Mouse (Mus musculus): Measurements from ENCODE around the gene Nrp1.

Gene Nrp1

GRCm38 (mm10) chr8:128419984-128420383 lies 61.6 kb downstream of the Nrp1 start:
- no peak for DNase-seq (ENCODE audit: low read depth, low spot score)

- DNase-seq (ENCODE audit: low read depth, low spot score) = no peak
These were observed 62.0 kb downstream of the Nrp1 start for GRCm38 (mm10) chr8:128420402-128420801.

- DNase-seq (ENCODE audit: low read depth, low spot score) = no peak
These were observed 65.4 kb downstream of the Nrp1 start for GRCm38 (mm10) chr8:128423813-128424212.

DNA sequence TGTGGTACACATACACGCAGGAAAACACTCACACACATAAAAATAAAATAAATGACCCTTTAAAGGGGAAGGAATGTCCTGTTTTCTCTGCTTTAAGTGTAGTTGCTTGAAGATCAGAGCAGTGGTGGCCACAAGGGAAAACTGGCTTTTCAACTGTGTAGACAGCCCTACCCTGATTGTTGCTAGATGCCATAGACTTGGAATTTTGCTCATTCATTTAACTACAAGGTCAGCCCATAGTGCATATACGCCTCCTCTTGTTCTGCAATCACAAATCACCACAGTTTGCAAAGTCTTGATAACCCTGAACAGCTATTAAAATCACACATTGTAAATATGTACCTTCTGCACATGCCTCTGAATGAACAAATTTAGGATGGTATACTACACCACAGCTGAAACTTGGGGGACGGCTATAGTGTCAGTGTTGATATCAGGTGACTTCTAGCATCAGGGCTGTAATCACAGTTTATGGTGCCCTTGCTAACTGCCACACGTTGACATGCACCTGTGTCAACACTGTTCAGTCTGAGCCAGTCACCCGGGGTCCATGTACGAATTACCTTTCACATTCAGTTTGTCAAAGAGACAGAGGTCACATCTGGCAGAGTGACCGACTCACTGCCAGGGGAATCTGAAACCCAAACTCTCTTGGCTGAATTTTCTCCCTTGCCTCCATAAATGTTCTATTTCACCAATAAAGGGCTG lies 66.4 kb downstream of the Nrp1 start:
- peak; percentile 19 for DNase-seq (ENCODE audit: low read depth, low spot score)

DNA sequence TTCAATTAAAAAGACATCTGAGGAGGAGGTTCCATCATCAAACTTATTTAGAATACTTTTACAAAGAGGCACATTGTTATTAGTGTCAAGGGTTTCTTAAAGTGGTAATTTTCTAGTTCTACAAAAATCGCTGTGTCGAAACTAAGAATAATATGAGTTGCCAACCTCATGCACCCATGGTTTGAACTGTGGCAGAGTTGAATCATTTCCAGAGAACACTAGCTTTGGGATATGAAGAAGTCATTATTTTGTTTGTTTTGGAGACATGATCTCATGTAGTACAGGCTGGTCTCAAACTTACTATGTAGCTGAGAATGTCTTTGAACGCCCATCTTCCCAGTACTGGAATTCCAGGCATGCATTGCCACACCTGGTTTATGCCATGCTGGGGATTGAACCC lies 68.7 kb downstream of the Nrp1 start:
- DNase-seq (ENCODE audit: low read depth, low spot score) = no peak

DNA sequence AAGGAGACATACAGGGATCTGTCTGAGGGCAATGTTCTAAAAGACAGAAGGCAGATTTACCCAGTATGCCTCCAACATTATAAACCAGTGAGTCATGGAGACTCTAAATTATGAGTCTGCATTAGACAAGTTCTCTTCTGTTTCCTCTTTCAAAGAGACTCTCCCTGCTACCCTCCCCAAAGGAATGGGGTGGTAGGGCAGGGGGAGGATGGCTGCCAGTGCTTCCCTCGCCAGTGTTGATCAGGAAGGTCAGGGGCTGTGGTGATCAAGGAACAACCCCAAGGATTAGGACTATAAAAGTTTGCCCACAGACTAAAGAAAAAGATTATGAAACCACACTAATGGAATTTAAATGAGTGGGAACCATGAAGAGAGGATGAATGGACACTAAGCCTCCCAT lies 70.6 kb downstream of the Nrp1 start:
- DNase-seq (ENCODE audit: low read depth, low spot score) = no peak

- DNase-seq (ENCODE audit: low read depth, low spot score) = no peak
These were observed 72.7 kb downstream of the Nrp1 start for GRCm38 (mm10) chr8:128431082-128431481.

DNA sequence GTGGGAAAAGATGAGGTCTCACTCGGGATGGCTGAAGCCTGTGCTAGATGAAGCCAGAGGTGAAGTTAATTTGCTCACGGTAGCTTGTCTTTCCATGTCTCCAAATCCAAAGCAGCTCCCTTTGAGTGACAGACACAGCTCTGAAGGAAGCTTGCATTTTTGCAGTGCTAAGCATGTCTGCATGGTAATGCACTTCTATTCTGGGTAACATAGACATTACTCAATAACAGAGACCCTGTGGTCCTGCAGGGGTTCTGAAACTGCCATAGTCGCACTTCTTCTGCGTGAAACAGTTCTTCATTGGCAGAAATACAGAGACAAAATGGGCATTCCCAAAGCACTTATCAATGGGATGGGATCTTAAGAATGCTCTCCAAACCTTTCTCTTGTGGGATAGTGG lies 77.3 kb downstream of the Nrp1 start:
- no peak for DNase-seq (ENCODE audit: low read depth, low spot score)

DNA sequence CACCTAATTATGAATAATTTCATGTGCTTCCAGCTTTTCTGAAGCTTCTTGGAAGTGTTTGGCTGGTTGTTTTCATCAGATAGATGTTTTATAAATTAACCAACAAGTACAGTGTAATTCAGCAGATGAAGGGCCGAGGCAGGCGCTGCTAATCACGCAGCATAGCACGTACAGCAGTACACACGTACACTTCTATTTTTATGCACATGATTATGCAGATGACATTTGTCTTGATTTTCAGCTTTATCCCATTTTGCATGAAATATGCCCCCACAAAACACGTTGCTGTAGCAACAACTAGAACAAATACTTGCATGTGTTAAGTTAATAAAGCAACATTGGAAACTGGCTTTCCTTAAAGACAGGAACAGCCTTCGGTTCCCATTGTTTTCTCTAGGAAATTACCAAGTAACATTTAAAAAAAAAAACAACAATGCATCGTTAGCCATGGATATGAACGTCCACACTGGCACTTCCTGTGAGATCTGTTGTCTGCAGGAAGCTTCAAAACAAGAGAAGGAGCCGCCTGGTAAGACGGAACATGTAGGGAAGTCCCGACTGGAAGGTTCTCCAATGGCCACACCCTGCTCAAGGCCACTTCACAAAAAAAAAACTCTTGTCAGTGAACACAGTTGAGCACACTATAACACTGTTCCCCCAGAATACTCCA lies 78.9 kb downstream of the Nrp1 start:
- DNase-seq (ENCODE audit: low read depth, low spot score) = no peak

DNA sequence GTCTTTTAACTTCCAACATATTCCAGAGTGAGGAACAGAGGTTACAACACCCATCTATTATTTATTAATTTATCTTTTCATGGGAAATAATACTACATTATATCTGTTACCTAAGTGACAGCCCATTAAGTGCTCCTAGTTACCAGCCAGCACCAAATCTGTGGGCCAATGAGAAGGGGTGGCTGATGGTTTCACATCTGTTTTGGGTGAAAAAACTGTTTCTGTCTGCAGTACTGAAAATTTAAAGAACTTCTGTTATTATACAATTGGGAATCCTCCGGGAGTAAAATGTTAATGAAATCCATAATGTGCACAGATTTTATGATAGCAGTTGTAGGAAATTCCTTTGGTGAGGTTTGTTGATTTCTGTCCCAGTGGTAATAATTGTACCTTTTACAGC lies 83.0 kb downstream of the Nrp1 start:
- no peak for DNase-seq (ENCODE audit: low read depth, low spot score)

- no peak for DNase-seq (ENCODE audit: low read depth, low spot score)
These were observed 87.2 kb downstream of the Nrp1 start for GRCm38 (mm10) chr8:128445596-128445995.

DNA sequence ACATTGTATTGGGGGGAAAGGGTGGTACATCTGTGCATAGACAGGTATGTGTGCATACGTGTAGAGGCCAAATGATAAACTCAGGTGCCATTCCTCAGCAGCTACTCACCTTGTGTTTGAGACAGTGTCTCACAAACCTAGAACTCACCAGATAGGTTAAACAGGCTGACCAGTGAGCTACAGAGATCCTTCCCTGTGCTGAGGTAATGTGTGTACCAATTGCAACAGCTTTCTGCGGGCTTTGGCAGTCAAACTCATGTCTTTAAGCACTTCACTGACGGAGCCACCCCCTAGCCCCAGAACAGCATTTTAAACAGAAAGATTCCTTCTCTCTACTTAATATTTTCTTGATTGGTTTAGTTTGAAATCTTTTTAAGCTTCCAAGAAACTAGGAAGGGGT lies 88.2 kb downstream of the Nrp1 start:
- no peak for DNase-seq (ENCODE audit: low read depth, low spot score)

DNA sequence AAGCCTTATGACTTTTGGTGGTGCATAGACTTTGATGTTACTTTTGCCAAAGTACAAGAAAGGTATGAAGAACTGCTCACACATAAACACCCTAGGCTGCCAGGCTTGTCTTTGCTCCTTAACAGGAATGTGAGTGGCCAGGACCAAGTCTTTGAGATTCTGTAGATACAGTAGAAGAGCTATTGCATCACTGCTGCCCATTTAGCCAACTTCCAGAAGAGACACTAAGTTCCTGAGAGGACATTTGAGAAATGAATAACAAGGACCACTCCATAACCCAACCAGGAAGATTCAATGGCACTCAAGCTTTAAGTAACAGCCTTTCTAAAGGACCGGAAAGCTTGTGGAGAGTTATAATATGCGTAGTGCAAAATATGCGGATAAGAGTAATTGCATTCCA lies 88.9 kb downstream of the Nrp1 start:
- no peak for DNase-seq (ENCODE audit: low read depth, low spot score)

DNA sequence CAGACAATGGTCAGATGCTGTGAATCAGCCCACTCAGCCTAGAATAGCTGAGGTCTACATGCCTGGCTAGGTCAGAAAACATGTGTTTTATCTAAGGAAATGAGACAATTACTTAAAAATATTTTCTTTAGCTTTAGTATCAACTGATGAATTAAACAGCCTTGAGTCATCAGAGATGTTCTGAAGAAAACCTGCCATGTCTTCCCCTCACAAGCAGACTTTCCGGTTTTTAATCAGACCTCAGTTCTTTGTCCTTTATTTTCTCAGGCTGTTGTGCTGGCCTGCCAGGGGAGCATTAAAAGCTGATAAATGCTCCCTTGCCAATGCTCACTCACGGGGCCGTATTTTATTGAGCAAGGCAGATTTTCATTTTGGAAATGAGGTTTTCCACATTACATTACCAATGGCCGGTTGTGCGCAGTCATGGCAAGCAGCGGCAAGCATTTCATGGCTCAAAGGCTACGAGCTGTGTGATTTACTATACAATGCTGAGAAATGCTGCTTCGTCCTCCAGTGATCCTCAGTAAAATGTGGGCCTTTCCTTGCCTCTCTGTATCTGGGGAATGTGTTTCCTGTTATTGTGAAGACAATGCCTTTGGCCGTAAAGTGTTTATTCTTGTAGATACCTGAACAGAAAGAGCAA lies 92.1 kb downstream of the Nrp1 start:
- DNase-seq (ENCODE audit: low read depth, low spot score) = peak; percentile 23

- no peak for DNase-seq (ENCODE audit: low read depth, low spot score)
These were observed 92.7 kb downstream of the Nrp1 start for GRCm38 (mm10) chr8:128451121-128451520.

- DNase-seq (ENCODE audit: low read depth, low spot score) = no peak
These were observed 95.1 kb downstream of the Nrp1 start for GRCm38 (mm10) chr8:128453471-128453870.

DNA sequence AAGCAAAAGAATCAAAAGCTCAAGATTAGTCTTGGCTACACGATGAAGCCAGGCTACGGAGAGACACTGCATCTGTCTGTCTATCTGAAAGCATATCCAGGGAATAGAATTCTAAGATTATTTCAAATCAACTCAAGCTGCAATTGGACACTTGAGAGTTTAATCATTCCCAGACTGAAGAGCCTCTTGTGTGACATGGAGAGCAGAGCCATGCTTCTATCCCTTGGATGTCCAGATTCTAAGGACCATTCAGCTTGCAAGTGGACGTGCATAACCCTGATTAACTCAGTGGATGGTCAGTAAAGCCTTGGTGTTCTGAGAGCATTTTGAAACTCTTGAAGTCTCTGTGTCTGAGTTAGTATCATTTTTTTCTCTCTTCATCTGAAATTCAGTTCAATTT lies 95.6 kb downstream of the Nrp1 start:
- no peak for DNase-seq (ENCODE audit: low read depth, low spot score)

GRCm38 (mm10) chr8:128457277-128457676 lies 98.9 kb downstream of the Nrp1 start:
- no peak for DNase-seq (ENCODE audit: low read depth, low spot score)

DNA sequence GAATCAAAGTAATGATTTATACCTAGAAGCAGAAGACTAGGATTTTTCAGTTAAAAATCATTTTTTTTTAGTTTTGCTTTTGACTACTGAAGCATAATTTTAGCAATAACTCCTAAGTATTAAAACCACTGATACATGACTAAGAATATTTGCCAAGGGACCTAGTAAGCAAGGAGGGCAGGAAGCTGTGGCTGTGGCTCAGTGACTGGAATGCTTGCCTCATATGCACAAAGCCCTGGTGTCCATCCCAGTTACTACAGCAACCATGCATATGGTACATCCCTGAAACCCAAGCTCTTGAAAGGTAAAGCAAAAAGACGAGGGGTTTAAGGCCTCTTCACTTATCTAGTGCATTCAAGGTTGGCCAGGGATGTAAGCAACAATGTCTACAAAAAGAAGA lies 101.3 kb downstream of the Nrp1 start:
- no peak for DNase-seq (ENCODE audit: low read depth, low spot score)

GRCm38 (mm10) chr8:128461716-128462115 lies 103.3 kb downstream of the Nrp1 start:
- DNase-seq (ENCODE audit: low read depth, low spot score) = no peak

GRCm38 (mm10) chr8:128463162-128463561 lies 104.8 kb downstream of the Nrp1 start:
- DNase-seq (ENCODE audit: low read depth, low spot score) = no peak

DNA sequence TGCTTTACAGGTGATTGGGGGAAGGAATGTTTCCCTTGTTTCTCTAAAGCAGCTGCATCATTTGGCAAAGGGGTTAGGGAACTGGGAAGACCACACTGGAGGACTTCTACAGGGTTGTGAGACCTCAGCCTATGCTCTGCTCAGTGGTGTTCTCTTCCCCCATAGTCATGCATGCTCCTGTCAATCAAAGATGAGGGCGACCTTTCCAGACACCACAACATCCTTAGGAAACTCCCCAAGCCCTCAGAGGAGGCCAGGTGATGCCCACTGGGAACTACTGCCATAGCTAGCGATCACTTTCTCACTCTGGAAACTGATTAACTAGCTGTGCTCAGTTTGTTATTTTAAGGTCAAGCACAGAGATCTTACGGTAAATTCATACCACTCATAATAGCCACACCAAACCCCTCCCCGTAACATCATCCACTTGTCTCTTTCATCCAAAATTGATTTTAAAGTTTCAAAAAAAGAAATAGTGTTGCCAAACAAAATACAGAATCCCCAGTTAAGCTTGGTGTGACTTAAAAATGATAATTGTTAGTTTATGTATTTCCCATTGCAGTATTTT lies 105.7 kb downstream of the Nrp1 start:
- DNase-seq (ENCODE audit: low read depth, low spot score) = no peak

- DNase-seq (ENCODE audit: low read depth, low spot score) = no peak
These were observed 107.1 kb downstream of the Nrp1 start for GRCm38 (mm10) chr8:128465553-128465952.
